Mouse (Mus musculus) G1E (cell line): Measurements from ENCODE around the gene Ern1.

Source experiments
- CTCF ChIP-seq: IDR thresholded peaks from 2 replicates; pipeline ENCODE4 v1.5.1; 2012; ENCODE audit warnings: low read depth, low read length, inconsistent platforms, mixed read lengths
- GATA1 ChIP-seq: IDR thresholded peaks from 2 replicates; pipeline ENCODE4 v1.6.1; 2012; ENCODE audit warnings: borderline replicate concordance, low read length, inconsistent platforms, mixed read lengths
- GATA2 ChIP-seq: IDR thresholded peaks from 2 replicates; pipeline ENCODE4 v1.6.1; 2012; ENCODE audit warnings: low read depth, low read length, inconsistent platforms, borderline replicate concordance
- TAL1 ChIP-seq: conservative IDR thresholded peaks from 2 replicates; pipeline ENCODE4 v1.6.1; 2012; ENCODE audit warnings: low read depth, low read length, inconsistent platforms, mixed read lengths

DNA sequence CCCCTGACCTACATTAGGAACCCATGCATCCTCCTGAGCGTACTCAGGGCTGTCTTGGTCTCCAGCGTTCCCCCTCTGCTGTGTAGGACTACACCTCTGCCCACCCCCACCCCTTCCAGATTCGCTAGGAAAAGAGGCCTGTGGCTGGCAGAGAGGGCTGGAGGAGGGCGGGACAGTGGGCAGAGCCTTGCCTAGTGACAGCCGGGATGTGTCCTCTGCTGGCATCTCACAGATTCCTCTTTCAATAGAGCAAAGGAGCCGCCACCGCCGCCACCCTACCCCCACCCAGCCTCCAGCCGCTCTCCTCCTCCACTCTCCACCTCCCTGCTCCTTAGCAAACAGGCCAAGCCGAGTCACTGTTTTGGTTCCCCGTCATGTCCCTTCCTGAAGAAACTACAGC, 122.9 kb downstream of the Ern1 start:
- TF ChIP-seq CTCF (no peak), GATA2 (no peak), GATA1 (no peak), TAL1 (no peak)
